Mouse (Mus musculus) heart, postnatal 0 days (tissue): ENCODE results near the gene Jak2.

Experiments used
- CTCF ChIP-seq: IDR thresholded peaks from 2 replicates; pipeline ENCODE4 v1.5.1; 2016; ENCODE audit warnings: antibody characterized with exemption, control low read depth, low read depth
- EP300 ChIP-seq: IDR thresholded peaks from 2 replicates; pipeline ENCODE4 v1.6.1; 2016; ENCODE audit warnings: antibody characterized with exemption, low read depth

DNA sequence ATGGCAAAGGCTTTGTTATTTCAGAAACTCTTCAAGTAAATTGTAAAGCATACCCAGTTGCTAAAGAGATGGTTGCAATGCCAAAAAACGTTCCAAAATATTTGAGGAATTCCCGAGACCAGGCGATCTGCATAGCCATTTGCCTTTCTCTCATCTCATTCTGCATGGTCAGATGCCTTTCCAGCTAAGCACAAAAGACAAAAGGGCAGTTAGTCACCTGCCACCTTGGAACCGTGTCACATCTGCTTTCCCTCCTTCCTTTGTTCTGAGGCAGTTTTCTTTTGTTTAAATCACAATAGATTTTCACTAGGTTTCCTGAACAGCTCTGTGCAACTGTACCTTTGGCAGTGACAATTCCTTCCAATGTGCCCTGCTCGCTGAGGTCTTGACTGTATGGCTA lies 99.4 kb downstream of the Jak2 start:
- TF ChIP-seq CTCF (no peak), EP300 (no peak)
